Mouse (Mus musculus) CH12.LX (cell line): ENCODE results near the gene Hist1h2bf. TPM values are rescaled to one million over a fixed set of nuclear protein-coding genes. Genes with fewer than 3 reads are reported as not detected.

ENCODE experiments used
- DNase-seq: peaks from one replicate; pipeline ENCODE4 v3.0.0-alpha.2; 2013; ENCODE audit errors: extremely low read depth
- H3K27ac ChIP-seq: 2 replicates; pipeline ENCODE4 v1.5.1; 2012; ENCODE audit warnings: low read depth, mild to moderate bottlenecking, control low read depth, moderate library complexity; ENCODE audit not compliant: insufficient read depth
- H3K27me3 ChIP-seq: replicated peaks from 2 replicates; pipeline ENCODE3; 2012; ENCODE audit warnings: inconsistent platforms
- H3K36me3 ChIP-seq, 2 experiments: replicated peaks in 1 of 2; 2 replicates each; pipeline versions ENCODE3 to v1.6.1; 2012; ENCODE audit warnings: inconsistent platforms in 1 of 2, low read length in 1 of 2, mild to moderate bottlenecking in 1 of 2, mixed read lengths in 1 of 2, moderate library complexity in 1 of 2; ENCODE audit not compliant: control insufficient read depth in 1 of 2, insufficient read depth in 1 of 2
- H3K4me1 ChIP-seq, 2 experiments: 2 replicates each; pipeline ENCODE4 v1.6.1; 2012; ENCODE audit warnings: inconsistent platforms in 1 of 2, moderate library complexity in 1 of 2; ENCODE audit not compliant: insufficient read depth in 2 of 2, control insufficient read depth in 1 of 2
- H3K4me2 ChIP-seq: 2 replicates; pipeline ENCODE4 v1.6.1; 2012; ENCODE audit warnings: low read depth, mild to moderate bottlenecking, control low read depth; ENCODE audit not compliant: poor library complexity, insufficient read depth, severe bottlenecking
- H3K4me3 ChIP-seq, 3 experiments: fragments of 150-350 bp in 1 of 3; sonication (generic) in 1 of 3; replicated peaks in 1 of 3; 2 replicates each; pipeline versions ENCODE3 to v1.5.1; 2011 to 2012; ENCODE audit warnings: low read depth in 2 of 3, low read length in 2 of 3, mild to moderate bottlenecking in 2 of 3, moderate library complexity in 2 of 3, control low read depth in 1 of 3, improper control_type of control experiment in 1 of 3, inconsistent platforms in 1 of 3, mixed read lengths in 1 of 3; ENCODE audit not compliant: poor library complexity in 1 of 3
- H3K79me2 ChIP-seq: replicated peaks from 2 replicates; pipeline ENCODE4 v1.6.1; 2012; ENCODE audit warnings: mild to moderate bottlenecking, moderate library complexity; ENCODE audit not compliant: control insufficient read depth, poor library complexity, insufficient read depth, severe bottlenecking; ENCODE audit errors: extremely low read depth
- H3K9ac ChIP-seq: 2 replicates; pipeline ENCODE4 v1.6.1; 2012; ENCODE audit warnings: low read depth, mild to moderate bottlenecking, control low read depth, moderate library complexity; ENCODE audit not compliant: insufficient read depth
- H3K9me3 ChIP-seq: replicated peaks from 2 replicates; pipeline ENCODE3; 2012; ENCODE audit warnings: low read length, inconsistent platforms, mixed read lengths
- BHLHE40 ChIP-seq: IDR thresholded peaks from 2 replicates; pipeline ENCODE4 v1.6.1; 2011; ENCODE audit warnings: mild to moderate bottlenecking, low read depth, low read length, improper control_type of control experiment
- CHD1 ChIP-seq: IDR thresholded peaks from 2 replicates; pipeline ENCODE4 v1.6.1; 2012; ENCODE audit warnings: low read depth, low read length, improper control_type of control experiment, inconsistent platforms
- CHD2 ChIP-seq: IDR thresholded peaks from 2 replicates; pipeline ENCODE4 v1.6.1; 2011; ENCODE audit warnings: low read length, improper control_type of control experiment
- CTCF ChIP-seq, 2 experiments: IDR thresholded peaks in 1 of 2; conservative IDR thresholded peaks in 1 of 2; 2 replicates each; pipeline ENCODE4 v1.5.1; 2011 to 2012; ENCODE audit warnings: low read depth in 2 of 2, low read length in 2 of 2, improper control_type of control experiment in 1 of 2, inconsistent platforms in 1 of 2, mild to moderate bottlenecking in 1 of 2, moderate library complexity in 1 of 2
- E2F4 ChIP-seq: IDR thresholded peaks from 2 replicates; pipeline ENCODE4 v1.6.1; 2011; ENCODE audit warnings: low read depth, low read length, improper control_type of control experiment; ENCODE audit not compliant: insufficient replicate concordance
- ELF1 ChIP-seq: IDR thresholded peaks from 2 replicates; pipeline ENCODE4 v1.6.1; 2014; ENCODE audit warnings: low read depth, mild to moderate bottlenecking, inconsistent platforms, low read length, improper control_type of control experiment
- EP300 ChIP-seq: IDR thresholded peaks from 2 replicates; pipeline ENCODE4 v1.6.1; 2011; ENCODE audit warnings: low read length, improper control_type of control experiment
- GABPA ChIP-seq: IDR thresholded peaks from 2 replicates; pipeline ENCODE4 v1.6.1; 2012; ENCODE audit warnings: low read depth, low read length, improper control_type of control experiment, inconsistent platforms; ENCODE audit not compliant: insufficient replicate concordance
- HCFC1 ChIP-seq: IDR thresholded peaks from 2 replicates; pipeline ENCODE4 v1.6.1; 2012; ENCODE audit warnings: low read depth, mild to moderate bottlenecking, inconsistent platforms, low read length, improper control_type of control experiment
- IRF4 ChIP-seq: IDR thresholded peaks from 2 replicates; pipeline ENCODE4 v1.6.1; 2014; ENCODE audit warnings: low read depth, mild to moderate bottlenecking, inconsistent platforms, low read length, improper control_type of control experiment
- JUN ChIP-seq: IDR thresholded peaks from 2 replicates; pipeline ENCODE4 v1.6.1; 2011; ENCODE audit warnings: low read depth, mild to moderate bottlenecking, low read length, improper control_type of control experiment, moderate library complexity; ENCODE audit not compliant: insufficient read depth
- JUND ChIP-seq: conservative IDR thresholded peaks from 2 replicates; pipeline ENCODE4 v1.6.1; 2011; ENCODE audit warnings: low read depth, low read length, improper control_type of control experiment
- KAT2A ChIP-seq: IDR thresholded peaks from 2 replicates; pipeline ENCODE4 v1.6.1; 2012; ENCODE audit warnings: low read length, improper control_type of control experiment, inconsistent platforms; ENCODE audit not compliant: insufficient replicate concordance
- MAFK ChIP-seq: IDR thresholded peaks from 2 replicates; pipeline ENCODE4 v1.6.1; 2011; ENCODE audit warnings: low read length, improper control_type of control experiment; ENCODE audit not compliant: insufficient replicate concordance
- MAX ChIP-seq: IDR thresholded peaks from 2 replicates; pipeline ENCODE4 v1.6.1; 2011; ENCODE audit warnings: low read length, improper control_type of control experiment
- MEF2A ChIP-seq: IDR thresholded peaks from 2 replicates; pipeline ENCODE4 v1.6.1; 2014; ENCODE audit warnings: low read depth, mild to moderate bottlenecking, inconsistent platforms, low read length, improper control_type of control experiment, borderline replicate concordance
- MXI1 ChIP-seq: IDR thresholded peaks from 2 replicates; pipeline ENCODE4 v1.6.1; 2011; ENCODE audit warnings: mild to moderate bottlenecking, low read depth, low read length, improper control_type of control experiment
- NELFE ChIP-seq: IDR thresholded peaks from 2 replicates; pipeline ENCODE4 v1.6.1; 2011; ENCODE audit warnings: low read depth, low read length, improper control_type of control experiment
- NRF1 ChIP-seq: IDR thresholded peaks from 2 replicates; pipeline ENCODE4 v1.6.1; 2014; ENCODE audit warnings: low read depth, mild to moderate bottlenecking, inconsistent platforms, low read length, improper control_type of control experiment, moderate library complexity
- PAX5 ChIP-seq: IDR thresholded peaks from 2 replicates; pipeline ENCODE4 v1.6.1; 2012; ENCODE audit warnings: low read length, inconsistent platforms, mixed read lengths
- POLR2A ChIP-seq: IDR thresholded peaks from 2 replicates; pipeline ENCODE4 v1.6.1; 2011; ENCODE audit warnings: low read depth, mild to moderate bottlenecking, improper control_type of control experiment, low read length
- RAD21 ChIP-seq: IDR thresholded peaks from 2 replicates; pipeline ENCODE4 v1.6.1; 2011; ENCODE audit warnings: low read depth, mild to moderate bottlenecking, low read length, improper control_type of control experiment, moderate library complexity
- SMC3 ChIP-seq: IDR thresholded peaks from 2 replicates; pipeline ENCODE4 v1.6.1; 2011; ENCODE audit warnings: low read depth, low read length, improper control_type of control experiment
- TCF12 ChIP-seq: IDR thresholded peaks from 2 replicates; pipeline ENCODE4 v1.6.1; 2014; ENCODE audit warnings: low read depth, mild to moderate bottlenecking, inconsistent platforms, low read length, improper control_type of control experiment
- UBTF ChIP-seq: IDR thresholded peaks from 2 replicates; pipeline ENCODE4 v1.6.1; 2012; ENCODE audit warnings: low read depth, mild to moderate bottlenecking, inconsistent platforms, low read length, improper control_type of control experiment, moderate library complexity
- USF1 ChIP-seq: IDR thresholded peaks from 2 replicates; pipeline ENCODE4 v1.6.1; 2014; ENCODE audit warnings: low read depth, mild to moderate bottlenecking, inconsistent platforms, low read length, improper control_type of control experiment
- USF2 ChIP-seq: conservative IDR thresholded peaks from 2 replicates; pipeline ENCODE4 v1.6.1; 2011; ENCODE audit warnings: low read depth, low read length, improper control_type of control experiment
- ZC3H11A ChIP-seq: IDR thresholded peaks from 2 replicates; pipeline ENCODE4 v1.6.1; 2012; ENCODE audit warnings: low read depth, mild to moderate bottlenecking, inconsistent platforms, low read length, improper control_type of control experiment
- ZKSCAN1 ChIP-seq: IDR thresholded peaks from 2 replicates; pipeline ENCODE4 v1.6.1; 2012; ENCODE audit warnings: low read depth, inconsistent platforms, low read length, improper control_type of control experiment, borderline replicate concordance
- ZMIZ1 ChIP-seq: IDR thresholded peaks from 2 replicates; pipeline ENCODE4 v1.6.1; 2012; ENCODE audit warnings: low read depth, mild to moderate bottlenecking, inconsistent platforms, low read length, improper control_type of control experiment
- dilution Hi-C: fragments of 300-500 bp; cut with MboI; formaldehyde crosslinking; loops from 2 replicates; pipeline ENCODE4 v1.14.3; 2020; ENCODE audit warnings: low sequenced_read_pairs; ENCODE audit not compliant: extremely low pct_unique_long_range_greater_than_20kb, extremely low pct_ligation_motif_present
- in situ Hi-C: fragments of 300-500 bp; cut with MboI; formaldehyde crosslinking; loops from 3 replicates; pipeline ENCODE4 v1.14.3; 2019; ENCODE audit warnings: low sequenced_read_pairs, low pct_ligation_motif_present, low pct_unique_long_range_greater_than_20kb, mixed read lengths
- polyA plus RNA-seq: library from polyadenylated mRNA; unstranded; fragments of >175 nt; gene quantifications from 2 replicates; pipeline ENCODE4 v1.2.1, GENCODE M21; 2012; ENCODE audit warnings: low read depth; ENCODE audit not compliant: insufficient read length
- total RNA-seq, 2 experiments: library from RNA; depleted of rRNA; stranded (reverse); fragments of 300-350 nt in 1 of 2; fragments of >200 nt in 1 of 2; gene quantifications; 2 replicates each; pipeline ENCODE4 v1.2.3; 2012 to 2014

Hist1h2bf gene
- total and polyA plus RNA-seq, 3 experiments = 1.7 to 1,243 (median 50.8) TPM

DNA sequence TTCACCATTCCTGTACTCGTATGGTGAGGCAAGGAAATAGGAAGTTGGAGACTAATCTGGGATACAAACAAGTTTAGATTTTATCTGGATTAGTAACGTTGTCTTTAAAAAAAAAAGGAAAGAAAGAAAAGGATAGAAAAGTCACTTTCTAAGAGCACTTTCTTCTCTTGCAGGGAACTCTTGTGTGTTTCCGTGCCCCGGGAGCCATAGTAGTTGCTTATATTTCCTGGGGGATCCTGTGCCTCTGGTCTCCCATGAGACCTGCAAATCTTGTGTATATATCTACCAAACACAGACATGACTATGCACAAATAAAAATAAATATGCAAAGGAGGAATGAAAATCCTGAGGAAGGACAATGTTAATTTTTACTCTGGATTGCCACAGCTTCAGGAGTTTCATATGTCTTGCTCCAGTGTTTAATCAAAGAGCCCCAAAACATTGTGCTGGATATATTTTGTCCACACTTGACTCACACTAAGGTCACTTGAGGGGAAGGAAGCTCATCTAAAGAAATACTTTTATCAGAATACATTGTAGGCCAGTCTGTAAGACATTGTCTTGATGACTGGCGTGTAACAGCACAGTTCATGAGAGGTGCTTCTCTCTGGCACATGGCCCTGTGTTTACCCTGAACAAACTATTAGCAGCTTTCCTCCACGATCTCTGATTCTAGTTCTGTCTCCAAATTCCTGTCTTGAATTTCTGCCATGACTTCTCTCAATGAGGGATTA, 3.1 kb upstream of the Hist1h2bf start:
- Histone ChIP-seq H3K36me3 (no peaks in the 10 kb centered on the region), H3K4me1 (peaks cover 0 to 23% of the 10 kb centered on the region in 2 experiments; a peak in 2 of 4 replicates), H3K27me3 (no peaks in the 10 kb centered on the region), H3K27ac (peak overlapping the region; percentile 77), H3K4me3 (peak overlapping the region; percentile 19 to 69 (median 46)), H3K9me3 (no peaks in the 10 kb centered on the region), H3K79me2 (no peaks in the 10 kb centered on the region), H3K4me2 (peak overlapping the region; percentile 58; the same call in 1 of the 2 replicates), H3K9ac (peak overlapping the region; percentile 88)
- DNase-seq = no peak
- in situ Hi-C loops = no loop called here
- TF ChIP-seq E2F4 (no peak), JUND (no peak), MEF2A (no peak), SMC3 (no peak), POLR2A (no peak), MAX (no peak), MAFK (no peak), CTCF (conservative IDR thresholded peaks at IDR 0.05 in 1 of 2, IDR thresholded peaks at IDR 0.05 in 1 of 2; ENCODE audit: low read depth in 2 of 2, low read length in 2 of 2) (no peak), IRF4 (no peak), TCF12 (no peak), GABPA (no peak), USF2 (no peak)
- dilution Hi-C loops = no loop called here

DNA sequence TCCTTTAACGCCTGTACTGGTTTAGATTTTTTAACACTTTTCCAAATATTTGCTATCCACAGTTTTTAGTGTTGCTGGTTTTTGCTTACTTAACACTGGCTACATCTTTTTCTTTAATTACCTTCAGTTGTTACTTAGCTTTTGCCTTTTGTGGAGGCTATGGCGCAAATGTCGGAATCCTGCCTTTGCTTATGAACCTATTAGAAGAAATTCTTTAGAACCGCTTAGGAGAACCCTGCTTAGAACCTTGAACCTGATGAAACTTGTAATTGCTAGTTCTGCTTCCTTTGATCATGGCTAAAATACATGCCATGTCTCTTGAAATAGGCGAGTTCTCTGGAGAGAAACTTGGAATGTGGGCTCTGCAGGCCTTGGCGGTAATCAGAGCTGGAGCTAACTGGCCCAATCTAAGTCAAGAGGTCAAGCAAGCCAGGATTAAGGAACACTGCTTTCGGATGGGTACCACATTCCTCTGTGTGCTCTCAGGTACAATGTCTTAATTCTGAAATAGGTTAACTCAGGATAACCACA, 2.4 kb upstream of the Hist1h2bf start:
- Histone ChIP-seq H3K27ac (peak overlapping the region; percentile 77), H3K4me2 (peak overlapping the region; percentile 58), H3K9ac (peak overlapping the region; percentile 88), H3K36me3 (no peaks in the 10 kb centered on the region), H3K79me2 (no peaks in the 10 kb centered on the region), H3K27me3 (no peaks in the 10 kb centered on the region), H3K4me1 (peaks cover 0 to 23% of the 10 kb centered on the region in 2 experiments; a peak in 2 of 4 replicates), H3K9me3 (no peaks in the 10 kb centered on the region), H3K4me3 (peak overlapping the region; percentile 19 to 69 (median 46))
- in situ Hi-C loops = no loop called here
- dilution Hi-C loops = no loop called here
- no peak for DNase-seq
- TF ChIP-seq EP300 = no peak
- TF ChIP-seq ZKSCAN1 = no peak
- TF ChIP-seq ZMIZ1 = peak; percentile 73; the same call in 1 of the 2 replicates
- TF ChIP-seq TCF12 = no peak
- TF ChIP-seq GABPA = no peak
- TF ChIP-seq USF1 = no peak
- TF ChIP-seq NRF1 = no peak
- no peak; the same call in 1 of the 2 replicates for TF ChIP-seq HCFC1
- no peak for TF ChIP-seq JUN
- TF ChIP-seq USF2 = no peak
- TF ChIP-seq NELFE = peak; percentile 63
- TF ChIP-seq E2F4 = no peak
- no peak for TF ChIP-seq RAD21
- no peak for TF ChIP-seq BHLHE40
- no peak for TF ChIP-seq JUND
- TF ChIP-seq CHD2 = 0 out of 2 replicates have a peak, but pooled peaks have one; percentile 55
- no peak for TF ChIP-seq PAX5
- TF ChIP-seq IRF4 = no peak
- TF ChIP-seq MXI1 = peak; percentile 3; the same call in 1 of the 2 replicates
- no peak for TF ChIP-seq UBTF
- no peak for TF ChIP-seq ZC3H11A
- peak; percentile 75 for TF ChIP-seq POLR2A
- TF ChIP-seq KAT2A = no peak
- no peak for TF ChIP-seq MEF2A
- peak; percentile 96 for TF ChIP-seq CHD1
- no peak for TF ChIP-seq ELF1
